Mouse (Mus musculus): ENCODE data around the gene Ttyh1.

GRCm38 (mm10) chr7:4149209-4150054 is 30.2 kb downstream of the Ttyh1 start:
- TF ChIP-seq CTCF (IDR thresholded peaks at IDR 0.05; ENCODE audit: insufficient read depth, low read length): no peak
- TF ChIP-seq POLR2A (IDR thresholded peaks at IDR 0.05; ENCODE audit: borderline replicate concordance, extremely low read depth, low read depth, low read length): peak; percentile 82; the same call in 1 of the 2 replicates
